Mouse (Mus musculus): Measurements from ENCODE around the gene Tcf20.

GRCm38 (mm10) chr15:82928023-82928422, 59.6 kb downstream of the Tcf20 start:
- TF ChIP-seq MYOG (IDR thresholded peaks at IDR 0.05; ENCODE audit: control insufficient read depth, extremely low read depth, insufficient read length), result no peak
- no peak for TF ChIP-seq CTCF (IDR thresholded peaks at IDR 0.05; ENCODE audit: control insufficient read depth, insufficient read depth, insufficient read length)
- no peak for TF ChIP-seq MAX (IDR thresholded peaks at IDR 0.05)
- TF ChIP-seq MYOD1 (IDR thresholded peaks at IDR 0.05; ENCODE audit: control insufficient read depth, insufficient read length, low read depth), result no peak
- no peak for TF ChIP-seq FOSL1 (IDR thresholded peaks at IDR 0.05; ENCODE audit: insufficient read depth, low read length, poor library complexity, severe bottlenecking)
